Mouse (Mus musculus) kidney, adult 2 months (tissue): ENCODE results near the gene Glb1l. TPM values are rescaled to one million over a fixed set of nuclear protein-coding genes. Genes with fewer than 3 reads are reported as not detected.

Source experiments
- DNase-seq: peaks from one replicate; pipeline ENCODE4 v3.0.0; 2021
- H3K27ac ChIP-seq: fragments of 200-500 bp; 2 replicates; pipeline ENCODE4 v1.5.1; 2012; ENCODE audit warnings: low read depth, low read length, control low read depth, inconsistent platforms; ENCODE audit not compliant: insufficient read depth
- H3K27me3 ChIP-seq: fragments of 200-500 bp; replicated peaks from 2 replicates; pipeline ENCODE4 v1.6.1; 2012; ENCODE audit warnings: mild to moderate bottlenecking, moderate library complexity, low read length, inconsistent platforms; ENCODE audit not compliant: control insufficient read depth, insufficient read depth
- H3K36me3 ChIP-seq: fragments of 200-500 bp; 2 replicates; pipeline ENCODE4 v1.6.1; 2012; ENCODE audit warnings: mild to moderate bottlenecking, moderate library complexity, low read length, inconsistent platforms; ENCODE audit not compliant: control insufficient read depth, insufficient read depth
- H3K4me1 ChIP-seq: fragments of 200-500 bp; 2 replicates; pipeline ENCODE4 v1.6.1; 2011; ENCODE audit warnings: low read length; ENCODE audit not compliant: control insufficient read depth, insufficient read depth
- H3K4me3 ChIP-seq: fragments of 200-500 bp; 2 replicates; pipeline ENCODE4 v1.5.1; 2011; ENCODE audit warnings: mild to moderate bottlenecking, low read depth, low read length, control low read depth; ENCODE audit not compliant: insufficient read depth
- CTCF ChIP-seq: fragments of 200-500 bp; conservative IDR thresholded peaks from 2 replicates; pipeline ENCODE4 v1.5.1; 2011; ENCODE audit warnings: low read depth, mild to moderate bottlenecking, control low read depth, low read length, moderate library complexity, mixed read lengths; ENCODE audit not compliant: insufficient read depth, insufficient read length
- POLR2A ChIP-seq: fragments of 200-500 bp; IDR thresholded peaks from one replicate; pipeline ENCODE4 v1.6.1; 2011; ENCODE audit warnings: low read depth, low read length, control low read depth
- WGBS: fragments of 180-500 bp; shearing (Covaris S2); methylation state at CpG from one replicate; pipeline ENCODE4 v1.1.7; 2018; 5-methylcytosine and 5-hydroxymethylcytosine counted together
- polyA plus RNA-seq: library from polyadenylated mRNA; depleted of rRNA; stranded (reverse); fragments of >200 nt; gene quantifications from 2 replicates; pipeline ENCODE4 v1.2.3, GENCODE M21; 2012

Gene Glb1l
- polyA plus RNA-seq, 1 experiment: 118 TPM

- H3K36me3 ChIP-seq: no peaks in the 10 kb centered on the region
- no peak for TF ChIP-seq CTCF
- DNase-seq: no peak
- 85% methylated on average over 3 of the region's 3 CpGs for WGBS
- H3K27me3 ChIP-seq: no peaks in the 10 kb centered on the region
- no peak overlapping the region for H3K4me3 ChIP-seq
- no peak overlapping the region for H3K27ac ChIP-seq
- peaks cover 10% of the 10 kb centered on the region; the same call in 1 of the 2 replicates for H3K4me1 ChIP-seq
These were observed 10.9 kb upstream of the Glb1l start for GRCm38 (mm10) chr1:75221538-75221937.

- Histone ChIP-seq H3K4me3 (peak within 1 kb of the TSS; percentile 80), H3K36me3 (peaks cover 6% of the 10 kb centered on the region; the same call in 1 of the 2 replicates), H3K4me1 (peaks cover 23% of the 10 kb centered on the region), H3K27ac (peak within 1 kb of the TSS; percentile 80), H3K27me3 (no peaks in the 10 kb centered on the region)
- DNase-seq: peak; percentile 54
- WGBS: 3% methylated on average over 34 of the region's 34 CpGs
- TF ChIP-seq CTCF (no peak), POLR2A (no peak)
These were observed 8.9 kb upstream of the Glb1l start, which contains the start of gene Tuba4a for GRCm38 (mm10) chr1:75219531-75219930. TSS of gene Tuba4a (minus strand) at chr1:75219865.

GRCm38 (mm10) chr1:75219078-75219477, 8.5 kb upstream of the Glb1l start:
- H3K27me3 ChIP-seq: no peaks in the 10 kb centered on the region
- TF ChIP-seq POLR2A (peak; percentile 99), CTCF (peak; percentile 35)
- H3K36me3 ChIP-seq: peaks cover 6% of the 10 kb centered on the region; the same call in 1 of the 2 replicates
- DNase-seq: peak; percentile 97
- WGBS: under 1% methylated on average over 24 of the region's 24 CpGs
- H3K4me3 ChIP-seq: peak overlapping the region; percentile 80
- H3K4me1 ChIP-seq: peaks cover 23% of the 10 kb centered on the region
- H3K27ac ChIP-seq: peak overlapping the region; percentile 80

GRCm38 (mm10) chr1:75218227-75219001, 7.8 kb upstream of the Glb1l start:
- WGBS: 1% methylated on average over 38 of the region's 38 CpGs
- TF ChIP-seq POLR2A: peak; percentile 5
- TF ChIP-seq CTCF: no peak
- Histone ChIP-seq H3K4me3 (peak overlapping the region; percentile 80), H3K27me3 (no peaks in the 10 kb centered on the region), H3K4me1 (peaks cover 28% of the 10 kb centered on the region), H3K36me3 (peaks cover 7% of the 10 kb centered on the region; the same call in 1 of the 2 replicates), H3K27ac (peak overlapping the region; percentile 80)
- DNase-seq: peak; percentile 48

- no peak for DNase-seq
- TF ChIP-seq CTCF (no peak), POLR2A (no peak)
- peak overlapping the region; percentile 80 for H3K4me3 ChIP-seq
- H3K27ac ChIP-seq: peak overlapping the region; percentile 80
- peaks cover 30% of the 10 kb centered on the region for H3K4me1 ChIP-seq
- H3K36me3 ChIP-seq: peaks cover 10% of the 10 kb centered on the region; the same call in 1 of the 2 replicates
- H3K27me3 ChIP-seq: no peaks in the 10 kb centered on the region
- 3% methylated on average over 6 of the region's 6 CpGs for WGBS
These were observed 7.2 kb upstream of the Glb1l start for GRCm38 (mm10) chr1:75217893-75218226.

GRCm38 (mm10) chr1:75216797-75217585, 6.4 kb upstream of the Glb1l start:
- peak overlapping the region; percentile 80 for H3K27ac ChIP-seq
- peaks cover 10% of the 10 kb centered on the region; the same call in 1 of the 2 replicates for H3K36me3 ChIP-seq
- TF ChIP-seq POLR2A: no peak
- no peak for TF ChIP-seq CTCF
- WGBS: 42% methylated on average over 13 of the region's 13 CpGs
- peaks cover 35% of the 10 kb centered on the region for H3K4me1 ChIP-seq
- H3K4me3 ChIP-seq: peak overlapping the region; percentile 80
- H3K27me3 ChIP-seq: no peaks in the 10 kb centered on the region
- peak; percentile 60 for DNase-seq

GRCm38 (mm10) chr1:75215785-75216184, 5.2 kb upstream of the Glb1l start:
- H3K4me3 ChIP-seq: no peak overlapping the region
- H3K27me3 ChIP-seq: no peaks in the 10 kb centered on the region
- peaks cover 40% of the 10 kb centered on the region for H3K4me1 ChIP-seq
- WGBS: 57% methylated on average over 9 of the region's 9 CpGs
- peak overlapping the region; percentile 95 for H3K27ac ChIP-seq
- no peak for TF ChIP-seq CTCF
- no peak for TF ChIP-seq POLR2A
- peaks cover 10% of the 10 kb centered on the region; the same call in 1 of the 2 replicates for H3K36me3 ChIP-seq
- DNase-seq: peak; percentile 38
